Mouse (Mus musculus): Measurements from ENCODE around the gene Ptgir. TPM values are rescaled to one million over a fixed set of nuclear protein-coding genes. Genes with fewer than 3 reads are reported as not detected.

The Ptgir gene
- polyA plus RNA-seq, 1 experiment from 2014 or later: 2.6 TPM

GRCm38 (mm10) chr7:16885905-16886304 is 20.4 kb upstream of the Ptgir start:
- no peak overlapping the region for H3K9ac ChIP-seq (replicated peaks; ENCODE audit: low read length)
- peaks cover 19% of the 10 kb centered on the region for H3K9me3 ChIP-seq (ENCODE audit: low read length)
- peaks cover 7% of the 10 kb centered on the region for H3K4me1 ChIP-seq (ENCODE audit: insufficient read depth, low read length)
- no peak for ATAC-seq (ENCODE audit: low FRiP score, low TSS enrichment)
- H3K4me2 ChIP-seq (replicated peaks; ENCODE audit: low read depth, low read length): peak overlapping the region; percentile 45; the same call in 1 of the 2 replicates
- H3K27ac ChIP-seq (ENCODE audit: low read length): no peak overlapping the region
- peaks cover 34% of the 10 kb centered on the region for H3K36me3 ChIP-seq (ENCODE audit: insufficient read depth, low read length)
- 49% methylated on average over 58 of the region's 59 CpGs for WGBS
- peak overlapping the region; percentile 39; the same call in 1 of the 2 replicates for H3K4me3 ChIP-seq (ENCODE audit: low read length)
- peaks cover 21% of the 10 kb centered on the region for H3K27me3 ChIP-seq (ENCODE audit: insufficient read depth, low read length)

- H3K27ac ChIP-seq (ENCODE audit: low read length): peak overlapping the region; percentile 93
- peaks cover 10% of the 10 kb centered on the region for H3K9me3 ChIP-seq (ENCODE audit: low read length)
- no peak for ATAC-seq (ENCODE audit: low FRiP score, low TSS enrichment)
- peaks cover 23% of the 10 kb centered on the region for H3K27me3 ChIP-seq (ENCODE audit: insufficient read depth, low read length)
- peak overlapping the region; percentile 82 for H3K4me2 ChIP-seq (replicated peaks; ENCODE audit: low read depth, low read length)
- H3K4me1 ChIP-seq (ENCODE audit: insufficient read depth, low read length): peaks cover 37% of the 10 kb centered on the region
- H3K36me3 ChIP-seq (ENCODE audit: insufficient read depth, low read length): peaks cover 10% of the 10 kb centered on the region
- 26% methylated on average over 6 of the region's 6 CpGs for WGBS
- peak overlapping the region; percentile 53; the same call in 1 of the 2 replicates for H3K9ac ChIP-seq (replicated peaks; ENCODE audit: low read length)
- H3K4me3 ChIP-seq (ENCODE audit: low read length): peak overlapping the region; percentile 49; the same call in 1 of the 2 replicates
Observed at GRCm38 (mm10) chr7:16890536-16890935, 15.8 kb upstream of the Ptgir start.

GRCm38 (mm10) chr7:16890944-16891343 is 15.3 kb upstream of the Ptgir start:
- Histone ChIP-seq H3K27ac (ENCODE audit: low read length) (peak overlapping the region; percentile 93), H3K4me1 (ENCODE audit: insufficient read depth, low read length) (peaks cover 38% of the 10 kb centered on the region), H3K9ac (replicated peaks; ENCODE audit: low read length) (peak overlapping the region; percentile 53; the same call in 1 of the 2 replicates), H3K27me3 (ENCODE audit: insufficient read depth, low read length) (peaks cover 20% of the 10 kb centered on the region), H3K4me3 (ENCODE audit: low read length) (peak overlapping the region; percentile 49), H3K4me2 (replicated peaks; ENCODE audit: low read depth, low read length) (peak overlapping the region; percentile 82), H3K36me3 (ENCODE audit: insufficient read depth, low read length) (peaks cover 5% of the 10 kb centered on the region), H3K9me3 (ENCODE audit: low read length) (peaks cover 6% of the 10 kb centered on the region)
- peak; percentile 81 for ATAC-seq (ENCODE audit: low FRiP score, low TSS enrichment)
- WGBS: 1% methylated on average over 23 of the region's 23 CpGs

- Histone ChIP-seq H3K9me3 (ENCODE audit: low read length) (no peaks in the 10 kb centered on the region), H3K4me1 (ENCODE audit: insufficient read depth, low read length) (peaks cover 38% of the 10 kb centered on the region), H3K27me3 (ENCODE audit: insufficient read depth, low read length) (peaks cover 17% of the 10 kb centered on the region), H3K9ac (replicated peaks; ENCODE audit: low read length) (peak within 1 kb of the TSS; percentile 65), H3K4me2 (replicated peaks; ENCODE audit: low read depth, low read length) (peak within 1 kb of the TSS; percentile 82), H3K27ac (ENCODE audit: low read length) (peak within 1 kb of the TSS; percentile 93), H3K4me3 (ENCODE audit: low read length) (peak within 1 kb of the TSS; percentile 49), H3K36me3 (ENCODE audit: insufficient read depth, low read length) (no peaks in the 10 kb centered on the region)
- under 1% methylated on average over 30 of the region's 30 CpGs for WGBS
- ATAC-seq (ENCODE audit: low FRiP score, low TSS enrichment): peak; percentile 84
Observed at GRCm38 (mm10) chr7:16891641-16892351, 14.5 kb upstream of the Ptgir start, which contains the start of gene Gng8. Gng8 (plus strand) TSS chr7:16891786.

- H3K9ac ChIP-seq (replicated peaks; ENCODE audit: low read length): peak overlapping the region; percentile 65; the same call in 1 of the 2 replicates
- 39% methylated on average over 9 of the region's 9 CpGs for WGBS
- H3K27me3 ChIP-seq (ENCODE audit: insufficient read depth, low read length): peaks cover 17% of the 10 kb centered on the region
- peaks cover 38% of the 10 kb centered on the region for H3K4me1 ChIP-seq (ENCODE audit: insufficient read depth, low read length)
- H3K9me3 ChIP-seq (ENCODE audit: low read length): no peaks in the 10 kb centered on the region
- peak overlapping the region; percentile 49 for H3K4me3 ChIP-seq (ENCODE audit: low read length)
- H3K27ac ChIP-seq (ENCODE audit: low read length): no peak overlapping the region; the same call in 1 of the 2 replicates
- H3K4me2 ChIP-seq (replicated peaks; ENCODE audit: low read depth, low read length): peak overlapping the region; percentile 82
- ATAC-seq (ENCODE audit: low FRiP score, low TSS enrichment): no peak
- H3K36me3 ChIP-seq (ENCODE audit: insufficient read depth, low read length): no peaks in the 10 kb centered on the region
Observed at GRCm38 (mm10) chr7:16892352-16892730, 13.9 kb upstream of the Ptgir start.

GRCm38 (mm10) chr7:16893612-16894011 is 12.7 kb upstream of the Ptgir start:
- peak overlapping the region; percentile 59 for H3K4me2 ChIP-seq (replicated peaks; ENCODE audit: low read depth, low read length)
- ATAC-seq (ENCODE audit: low FRiP score, low TSS enrichment): no peak
- peak overlapping the region; percentile 11; the same call in 1 of the 2 replicates for H3K4me3 ChIP-seq (ENCODE audit: low read length)
- H3K27ac ChIP-seq (ENCODE audit: low read length): no peak overlapping the region
- no peak overlapping the region for H3K9ac ChIP-seq (replicated peaks; ENCODE audit: low read length)
- H3K27me3 ChIP-seq (ENCODE audit: insufficient read depth, low read length): peaks cover 17% of the 10 kb centered on the region
- H3K36me3 ChIP-seq (ENCODE audit: insufficient read depth, low read length): no peaks in the 10 kb centered on the region
- H3K9me3 ChIP-seq (ENCODE audit: low read length): no peaks in the 10 kb centered on the region
- peaks cover 38% of the 10 kb centered on the region for H3K4me1 ChIP-seq (ENCODE audit: insufficient read depth, low read length)
- WGBS: 8% methylated on average over 6 of the region's 6 CpGs

- Histone ChIP-seq H3K4me1 (ENCODE audit: insufficient read depth, low read length) (peaks cover 38% of the 10 kb centered on the region), H3K4me3 (ENCODE audit: low read length) (peak overlapping the region; percentile 24), H3K9ac (replicated peaks; ENCODE audit: low read length) (no peak overlapping the region), H3K9me3 (ENCODE audit: low read length) (no peaks in the 10 kb centered on the region), H3K4me2 (replicated peaks; ENCODE audit: low read depth, low read length) (peak overlapping the region; percentile 59), H3K27me3 (ENCODE audit: insufficient read depth, low read length) (peaks cover 17% of the 10 kb centered on the region), H3K27ac (ENCODE audit: low read length) (no peak overlapping the region), H3K36me3 (ENCODE audit: insufficient read depth, low read length) (no peaks in the 10 kb centered on the region)
- 8% methylated on average over 4 of the region's 4 CpGs for WGBS
- no peak for ATAC-seq (ENCODE audit: low FRiP score, low TSS enrichment)
Observed at GRCm38 (mm10) chr7:16894279-16894678, 12.0 kb upstream of the Ptgir start.

- Histone ChIP-seq H3K4me3 (ENCODE audit: low read length) (peak overlapping the region; percentile 24), H3K27ac (ENCODE audit: low read length) (no peak overlapping the region), H3K9ac (replicated peaks; ENCODE audit: low read length) (peak overlapping the region; percentile 58), H3K4me1 (ENCODE audit: insufficient read depth, low read length) (peaks cover 38% of the 10 kb centered on the region), H3K36me3 (ENCODE audit: insufficient read depth, low read length) (no peaks in the 10 kb centered on the region), H3K4me2 (replicated peaks; ENCODE audit: low read depth, low read length) (peak overlapping the region; percentile 59), H3K9me3 (ENCODE audit: low read length) (no peaks in the 10 kb centered on the region), H3K27me3 (ENCODE audit: insufficient read depth, low read length) (peaks cover 17% of the 10 kb centered on the region)
- under 1% methylated on average over 24 of the region's 24 CpGs for WGBS
- ATAC-seq (ENCODE audit: low FRiP score, low TSS enrichment): peak; percentile 9; the same call in 1 of the 2 replicates
Observed at GRCm38 (mm10) chr7:16895000-16895399, 11.3 kb upstream of the Ptgir start.

GRCm38 (mm10) chr7:16895511-16895910 is 10.8 kb upstream of the Ptgir start:
- no peak for ATAC-seq (ENCODE audit: low FRiP score, low TSS enrichment)
- Histone ChIP-seq H3K27ac (ENCODE audit: low read length) (no peak overlapping the region), H3K9ac (replicated peaks; ENCODE audit: low read length) (peak overlapping the region; percentile 58), H3K36me3 (ENCODE audit: insufficient read depth, low read length) (no peaks in the 10 kb centered on the region), H3K27me3 (ENCODE audit: insufficient read depth, low read length) (peaks cover 17% of the 10 kb centered on the region), H3K4me3 (ENCODE audit: low read length) (peak overlapping the region; percentile 24), H3K4me1 (ENCODE audit: insufficient read depth, low read length) (peaks cover 36% of the 10 kb centered on the region), H3K4me2 (replicated peaks; ENCODE audit: low read depth, low read length) (peak overlapping the region; percentile 59), H3K9me3 (ENCODE audit: low read length) (no peaks in the 10 kb centered on the region)
- 24% methylated on average over 10 of the region's 10 CpGs for WGBS

GRCm38 (mm10) chr7:16900526-16900925 is 5.8 kb upstream of the Ptgir start:
- Histone ChIP-seq H3K27me3 (ENCODE audit: insufficient read depth, low read length) (no peaks in the 10 kb centered on the region), H3K4me3 (ENCODE audit: low read length) (no peak overlapping the region), H3K4me2 (replicated peaks; ENCODE audit: low read depth, low read length) (no peak overlapping the region), H3K9ac (replicated peaks; ENCODE audit: low read length) (no peak overlapping the region), H3K4me1 (ENCODE audit: insufficient read depth, low read length) (peaks cover 24% of the 10 kb centered on the region), H3K36me3 (ENCODE audit: insufficient read depth, low read length) (no peaks in the 10 kb centered on the region), H3K27ac (ENCODE audit: low read length) (no peak overlapping the region), H3K9me3 (ENCODE audit: low read length) (no peaks in the 10 kb centered on the region)
- WGBS: 30% methylated on average over 5 of the region's 5 CpGs
- ATAC-seq (ENCODE audit: low FRiP score, low TSS enrichment): no peak

Measured in kidney, embryonic 16.5 days (tissue).